Mouse (Mus musculus) kidney, postnatal 25 days (tissue): ENCODE results near the gene Timm29.
"Not testable (repeated sequence)": the region's sequence is repeated elsewhere in the genome, so short reads cannot be mapped to it uniquely, and the experiment has no call there.

Experiments used
- DNase-seq, 2 experiments: peaks; one replicate each; pipeline ENCODE4 v3.0.0; 2021; ENCODE audit warnings: mixed read lengths in 2 of 2

Timm29 gene

GRCm38 (mm10) chr9:21585401-21585800 is 7.1 kb upstream of the Timm29 start:
- no peak for DNase-seq

DNA sequence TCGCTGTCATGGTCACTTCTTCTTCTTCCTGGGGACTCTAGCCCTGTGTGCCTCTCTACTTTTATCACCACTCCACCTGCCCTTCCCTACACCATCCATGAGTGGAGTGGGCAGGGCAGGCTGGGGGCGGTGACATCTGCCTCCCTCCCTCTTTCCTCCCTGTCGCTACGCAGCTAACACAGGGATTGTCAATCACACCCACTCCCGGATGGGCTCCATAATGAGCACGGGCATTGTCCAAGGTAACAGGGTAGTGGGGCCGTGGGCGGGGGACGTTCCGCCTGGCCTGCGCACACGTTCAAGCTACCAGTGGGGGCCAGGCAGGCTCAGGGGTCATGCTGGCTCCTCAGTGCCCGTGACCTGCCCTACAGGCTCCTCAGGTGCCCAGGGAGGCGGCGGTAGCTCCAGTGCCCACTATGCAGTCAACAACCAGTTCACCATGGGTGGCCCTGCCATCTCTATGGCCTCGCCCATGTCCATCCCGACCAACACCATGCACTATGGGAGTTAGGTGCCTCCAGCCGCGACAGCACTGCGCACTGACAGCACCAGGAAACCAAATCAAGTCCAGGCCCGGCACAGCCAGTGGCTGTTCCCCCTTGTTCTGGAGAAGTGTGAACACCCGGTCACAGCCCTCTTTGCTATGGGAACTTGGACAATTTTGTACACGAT is 4.7 kb upstream of the Timm29 start:
- DNase-seq: no peak

GRCm38 (mm10) chr9:21588350-21588749 is 4.2 kb upstream of the Timm29 start:
- peak in 1 of 2 experiments; percentile 57 for DNase-seq

DNA sequence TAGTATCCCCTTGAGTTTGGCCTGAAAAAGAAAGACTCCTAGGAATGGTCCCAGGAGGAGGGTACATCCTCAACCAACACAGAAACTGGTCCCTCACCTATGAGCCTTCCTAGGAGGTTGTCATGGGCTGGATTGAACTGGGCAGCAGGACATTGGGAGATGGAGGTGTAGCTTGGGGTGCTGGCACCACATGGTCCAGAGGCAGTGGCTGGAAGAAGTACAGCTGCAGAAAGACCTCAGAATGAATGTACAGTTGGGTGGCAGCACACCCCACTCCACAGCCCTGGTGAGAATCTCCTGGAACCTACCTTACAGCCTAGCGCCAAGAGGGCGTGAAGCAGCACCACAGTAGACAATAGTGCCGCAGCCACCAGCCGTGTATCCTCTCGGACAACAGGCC is 3.0 kb upstream of the Timm29 start:
- no peak for DNase-seq

GRCm38 (mm10) chr9:21591127-21591830 is 1.2 kb upstream of the Timm29 start:
- DNase-seq: no peak

DNA sequence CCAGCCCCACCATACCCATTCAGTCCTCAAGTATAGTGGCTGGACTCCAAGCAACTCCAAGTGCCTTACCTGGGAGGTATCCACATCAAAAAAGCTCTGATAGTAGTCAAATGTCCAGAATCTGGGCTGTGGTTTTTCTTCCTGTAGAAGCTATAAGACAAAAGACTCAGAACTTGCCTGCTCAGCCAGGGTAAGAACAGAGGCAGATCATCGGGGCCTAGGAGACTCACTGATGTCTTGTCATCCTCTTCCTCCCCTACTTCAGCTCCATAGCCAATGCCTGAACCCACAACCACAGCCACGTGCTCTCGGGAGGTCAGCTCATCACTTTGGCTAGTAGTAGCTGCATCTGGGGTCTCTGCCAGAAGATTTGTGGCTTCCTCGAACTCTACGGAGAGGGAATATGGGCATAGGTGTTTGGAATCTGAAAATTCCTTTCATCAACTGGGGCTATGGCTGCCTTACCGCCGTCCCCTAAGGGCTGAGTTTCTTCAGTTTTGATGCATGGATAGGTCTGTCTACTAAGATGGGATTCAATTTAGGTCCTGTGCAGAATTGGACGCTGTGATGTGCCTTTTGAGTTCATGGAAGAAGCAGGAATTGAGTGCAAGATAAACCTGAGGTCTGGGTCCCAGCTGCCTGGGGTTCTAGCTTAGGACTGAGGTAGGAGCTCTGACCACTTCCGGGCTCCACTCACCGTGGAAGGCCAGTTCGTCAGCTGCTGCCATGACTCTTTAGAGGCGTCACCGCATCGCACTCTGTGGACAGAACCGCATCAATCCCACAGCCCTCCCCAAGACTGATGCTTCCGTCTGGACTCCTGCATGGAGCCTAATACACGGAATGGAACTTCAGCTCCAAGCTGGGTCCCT is 455 bp upstream of the Timm29 start:
- DNase-seq: no peak

DNA sequence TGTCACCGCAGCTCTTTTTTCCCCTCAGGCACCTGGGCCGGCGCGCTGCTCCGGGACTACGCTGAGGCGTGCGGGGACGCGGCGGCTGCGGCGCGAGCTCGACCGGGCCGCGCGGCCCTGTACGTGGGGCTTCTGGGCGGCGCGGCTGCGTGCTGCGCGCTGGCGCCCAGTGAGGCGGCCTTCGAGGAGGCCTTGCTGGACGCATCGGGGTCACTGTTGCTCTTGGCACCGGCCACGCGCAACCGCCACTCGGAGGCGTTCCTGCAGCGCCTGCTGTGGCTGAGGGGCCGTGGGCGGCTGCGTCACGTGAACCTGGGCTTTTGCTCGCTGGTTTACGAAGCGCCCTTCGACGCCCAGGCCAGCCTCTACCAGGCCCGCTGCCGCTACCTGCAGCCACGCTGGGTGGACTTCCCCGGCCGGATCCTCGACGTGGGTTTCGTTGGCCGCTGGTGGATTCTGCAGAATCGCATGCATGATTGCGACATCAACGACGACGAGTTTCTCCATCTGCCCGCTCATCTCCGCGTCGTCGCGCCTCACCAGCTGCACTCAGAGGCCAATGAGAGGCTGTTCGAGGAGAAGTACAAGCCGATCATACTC is 700 bp downstream of the Timm29 start:
- peak; percentile 50 to 78 for DNase-seq

GRCm38 (mm10) chr9:21594350-21594749 is 1.8 kb downstream of the Timm29 start:
- DNase-seq: not testable (repeated sequence)

DNA sequence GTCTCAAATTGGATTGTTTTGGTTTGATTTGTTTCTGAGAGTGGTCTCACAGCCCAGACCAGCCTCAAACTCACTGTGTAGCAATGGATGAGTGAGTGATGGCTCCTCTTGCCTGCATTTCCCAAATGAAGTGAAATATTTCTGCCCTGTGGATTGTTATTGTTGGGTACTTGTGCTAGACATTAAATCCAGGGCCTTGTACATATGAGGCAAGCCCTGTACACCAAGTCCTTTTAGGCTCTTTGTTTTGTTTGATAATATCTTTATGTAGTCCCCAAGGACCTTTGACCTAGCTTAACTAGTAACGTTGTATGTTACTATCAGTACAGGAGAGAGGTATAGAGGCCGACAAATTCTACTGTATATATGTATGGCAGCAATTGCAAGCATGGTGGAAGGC is 2.3 kb downstream of the Timm29 start:
- DNase-seq: no peak

GRCm38 (mm10) chr9:21598198-21598597 is 5.7 kb downstream of the Timm29 start:
- DNase-seq: no peak

GRCm38 (mm10) chr9:21600186-21600585 is 7.7 kb downstream of the Timm29 start:
- DNase-seq: no peak

DNA sequence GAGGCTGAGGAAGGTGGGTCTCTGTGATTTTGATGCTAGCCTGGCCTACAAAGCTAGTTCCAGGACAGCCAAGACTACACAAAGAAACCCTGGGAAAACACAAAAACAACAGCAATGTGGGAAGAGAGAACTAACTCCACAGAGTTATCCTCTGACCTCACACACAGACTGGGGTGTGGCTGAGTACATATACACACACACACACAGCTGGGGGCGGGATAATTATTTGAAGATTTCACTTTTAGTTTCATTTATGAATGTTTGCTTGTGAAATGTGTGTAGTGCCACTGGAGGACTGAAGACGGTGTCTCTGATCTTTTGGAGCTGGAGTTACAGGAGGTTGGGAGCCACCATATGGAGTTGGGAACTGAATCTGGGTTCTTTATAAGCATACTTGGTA is 8.6 kb downstream of the Timm29 start:
- no peak for DNase-seq

GRCm38 (mm10) chr9:21601722-21602399 is 9.3 kb downstream of the Timm29 start:
- DNase-seq: peak; percentile 71 to 84

DNA sequence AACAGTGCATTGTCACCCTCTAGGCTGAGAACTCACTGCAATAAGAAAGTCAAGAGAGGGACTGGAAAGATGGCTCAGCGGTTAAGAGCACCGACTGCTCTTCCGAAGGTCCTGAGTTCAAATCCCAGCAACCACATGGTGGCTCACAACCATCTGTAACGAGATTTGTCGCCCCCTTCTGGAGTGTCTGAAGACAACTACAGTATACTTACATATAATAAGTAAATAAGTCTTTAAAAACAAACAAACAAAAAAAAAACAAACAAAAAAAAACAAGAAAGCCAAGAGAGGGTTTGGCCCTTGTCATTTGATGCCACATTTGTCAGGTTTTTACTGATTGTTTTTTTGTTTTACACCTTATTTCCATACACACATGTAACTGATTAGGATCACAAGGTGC is 11.6 kb downstream of the Timm29 start:
- no peak for DNase-seq

- no peak for DNase-seq
Observed at GRCm38 (mm10) chr9:21605865-21606264, 13.3 kb downstream of the Timm29 start.

DNA sequence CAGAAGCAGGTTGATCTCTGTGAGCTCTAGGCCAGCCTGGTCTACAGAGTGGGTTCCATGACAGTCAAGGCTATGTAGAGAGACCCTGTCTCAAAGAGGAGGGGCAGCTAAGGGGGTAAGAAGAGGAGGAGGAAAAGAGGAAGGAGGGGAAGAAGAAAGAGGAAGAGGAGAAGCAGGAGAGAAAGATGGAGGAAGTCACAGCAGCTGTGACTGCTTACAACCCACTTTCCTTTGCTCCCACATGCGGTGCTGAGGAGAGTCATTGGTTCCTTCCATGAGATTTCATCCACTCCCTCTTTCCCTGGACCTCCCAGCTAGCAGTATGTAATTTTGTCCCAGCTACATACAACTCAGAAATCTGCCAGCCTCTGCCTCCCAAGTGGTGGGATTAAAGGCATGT is 14.1 kb downstream of the Timm29 start:
- no peak for DNase-seq

GRCm38 (mm10) chr9:21609861-21610260 is 17.3 kb downstream of the Timm29 start:
- DNase-seq: no peak

DNA sequence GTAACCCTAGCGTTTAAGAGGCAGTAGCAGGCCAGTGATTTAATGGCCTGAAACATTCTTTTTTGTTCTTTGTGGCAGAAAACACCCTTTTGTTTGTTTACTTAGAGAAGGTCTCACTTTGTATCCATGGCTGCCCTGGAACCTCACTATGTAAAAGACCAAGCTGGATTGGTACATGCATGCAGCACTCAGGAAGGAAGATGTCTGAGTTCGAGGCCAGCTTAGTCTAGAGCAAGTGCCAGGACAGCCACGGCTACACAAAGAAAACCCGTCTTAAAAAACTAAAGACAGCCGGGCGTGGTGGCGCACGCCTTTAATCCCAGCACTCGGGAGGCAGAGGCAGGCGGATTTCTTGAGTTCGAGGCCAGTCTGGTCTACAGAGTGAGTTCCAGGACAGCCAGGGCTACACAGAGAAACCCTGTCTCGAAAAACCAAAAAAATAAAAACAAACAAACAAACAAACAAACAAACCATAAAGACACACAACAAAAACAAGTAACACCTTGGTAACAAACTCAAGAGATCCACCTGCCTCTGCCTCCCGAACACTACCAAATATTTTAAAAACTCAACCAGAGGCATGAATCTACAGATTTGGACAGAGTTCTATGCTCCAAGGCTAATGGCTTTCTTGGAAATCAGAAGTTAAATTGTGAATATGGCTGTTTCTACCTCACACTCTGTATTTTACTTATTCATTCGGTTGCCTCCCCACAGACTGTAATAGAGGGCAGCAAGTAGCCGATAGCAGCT is 22.5 kb downstream of the Timm29 start:
- DNase-seq: no peak

DNA sequence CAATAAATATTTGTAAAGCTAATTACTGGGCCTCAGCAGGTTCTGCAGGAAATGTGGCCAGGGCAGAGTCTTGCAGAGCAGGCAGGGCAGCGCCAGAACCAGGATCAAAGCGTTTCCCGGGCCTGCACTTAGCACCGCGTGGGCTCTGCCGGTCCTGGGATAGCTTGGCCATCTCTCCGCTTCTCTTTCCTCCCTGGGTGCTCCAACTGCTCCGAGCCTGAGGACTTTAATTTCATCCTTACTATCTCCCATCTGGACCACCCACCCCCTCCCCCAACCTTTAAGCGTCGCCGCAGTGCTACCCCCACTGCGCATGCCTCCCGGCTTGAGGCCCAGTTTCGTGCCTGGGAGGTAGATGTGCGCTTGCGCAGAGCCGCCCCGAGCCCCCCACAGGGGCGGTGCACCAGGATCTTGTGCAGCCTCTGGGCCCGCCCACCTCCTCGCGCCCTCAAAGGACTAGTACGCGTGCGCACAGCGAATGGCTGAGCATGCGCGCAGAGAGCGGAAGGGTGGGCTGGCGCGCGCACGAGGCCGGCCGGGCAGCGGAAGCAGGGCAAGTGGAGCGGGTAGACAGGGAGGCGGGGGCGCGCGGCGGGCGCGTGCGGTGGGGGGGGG is 23.2 kb downstream of the Timm29 start, which contains the start of gene Smarca4:
Gene Smarca4 (plus strand): TSS at position 553 of the 615 bp plus-strand sequence.
- DNase-seq: peak; percentile 99

DNA sequence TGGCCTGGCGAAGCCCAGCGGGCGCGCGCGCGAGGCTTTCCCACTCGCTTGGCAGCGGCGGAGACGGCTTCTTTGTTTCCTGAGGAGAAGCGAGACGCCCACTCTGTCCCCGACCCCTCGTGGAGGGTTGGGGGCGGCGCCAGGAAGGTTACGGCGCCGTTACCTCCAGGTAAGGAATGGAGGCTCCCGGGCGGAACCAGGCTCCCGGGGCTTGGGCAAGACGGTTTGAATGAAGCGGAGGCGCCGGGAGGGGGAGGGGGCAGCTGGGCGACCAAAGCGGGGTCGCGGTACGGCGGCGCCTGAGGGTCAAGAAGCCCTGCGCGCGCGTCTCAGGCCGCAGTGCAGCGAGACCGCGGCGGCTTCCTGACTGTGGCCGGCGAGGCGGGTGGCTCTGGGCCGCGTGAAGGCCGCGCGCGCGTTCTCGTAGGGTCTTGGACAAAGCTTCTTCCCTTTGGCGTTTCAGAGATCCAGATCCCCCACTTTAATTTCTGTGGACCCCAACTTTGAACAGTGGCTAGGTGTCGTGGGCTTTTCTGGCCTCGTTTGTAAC is 23.8 kb downstream of the Timm29 start:
- DNase-seq: peak; percentile 92 to 95

GRCm38 (mm10) chr9:21617066-21617465 is 24.5 kb downstream of the Timm29 start:
- peak in 1 of 2 experiments; percentile 11 for DNase-seq
